Mouse (Mus musculus): ENCODE results near the gene Depdc1a. TPM values are rescaled to one million over a fixed set of nuclear protein-coding genes. Genes with fewer than 3 reads are reported as not detected.
"Not testable (repeated sequence)": the region's sequence is repeated elsewhere in the genome, so short reads cannot be mapped to it uniquely, and the experiment has no call there.

Depdc1a gene
- not detected for total RNA-seq (2021)
- long read RNA-seq, experiment 1 = 0 reads
- long read RNA-seq, experiment 2 = 0 reads

DNA sequence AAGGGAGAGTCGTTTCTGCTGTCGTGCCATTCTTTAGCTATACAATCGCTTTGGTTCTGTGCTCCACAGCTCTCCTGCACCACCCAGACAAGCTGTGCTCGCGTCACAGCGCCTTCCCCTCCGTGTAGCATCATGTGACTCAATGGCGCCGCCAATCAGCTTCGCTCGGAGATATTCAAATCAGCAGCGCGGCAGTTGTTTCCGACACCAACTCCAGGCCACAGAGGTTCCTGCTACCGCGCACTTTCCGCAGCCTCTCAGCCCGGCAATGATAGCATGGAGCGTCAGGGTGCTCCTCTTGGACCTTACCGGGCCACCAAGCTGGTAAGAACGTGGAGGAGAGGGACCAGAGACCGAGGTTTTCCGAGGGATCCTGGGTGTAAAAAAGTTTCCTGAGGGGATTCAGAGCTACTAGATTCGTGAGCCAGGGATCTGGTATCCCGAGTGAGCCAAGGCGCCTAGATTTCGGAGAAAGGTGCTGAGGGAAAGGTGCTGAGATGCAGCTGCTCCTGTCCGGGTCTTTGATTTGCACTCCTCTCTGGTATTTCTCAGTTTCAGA lies at the start of gene Depdc1a:
Depdc1a (plus strand) TSS at position 191 of the 559 bp plus-strand sequence.
- DNase-seq (ENCODE audit: extremely low spot score in 1 of 2, low spot score in 2 of 2) = peak; percentile 87 to 88
- peak within 1 kb of the TSS; percentile 85 for H3K27ac ChIP-seq
- intact Hi-C loops (cut with DNase I) = no loop called here

DNA sequence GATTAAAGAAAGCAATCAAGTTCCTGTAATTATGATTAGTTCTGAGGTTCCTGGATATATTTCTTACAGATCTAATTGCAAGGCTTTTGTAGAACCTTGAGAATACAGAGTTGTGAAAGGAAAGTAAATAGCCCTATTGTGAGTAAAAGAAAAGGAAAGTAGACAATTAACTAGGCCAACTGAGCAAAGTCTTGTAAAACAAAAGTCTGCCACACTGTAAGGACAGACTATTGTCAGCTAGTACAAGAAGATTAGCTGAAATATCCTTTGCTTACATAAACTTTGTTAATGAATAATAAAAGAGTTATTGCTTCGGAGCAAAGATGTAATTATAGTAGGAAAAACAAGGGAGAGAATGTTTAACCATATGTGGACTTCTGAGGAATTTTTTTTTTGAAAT lies 25.2 kb upstream of the Depdc1a start:
- no peak for DNase-seq (ENCODE audit: extremely low spot score in 1 of 2, low spot score in 2 of 2)
- TF ChIP-seq CTCF (IDR thresholded peaks at IDR 0.05) = no peak
- H3K4me3 ChIP-seq = no peak overlapping the region
- H3K27ac ChIP-seq = no peak overlapping the region
- intact Hi-C loops (cut with DNase I) = no loop called here

More for the DNA sequence above, at the start of gene Depdc1a:
- peak within 1 kb of the TSS; percentile 63 for H3K4me3 ChIP-seq
- no peak for TF ChIP-seq CTCF (IDR thresholded peaks at IDR 0.05)

DNA sequence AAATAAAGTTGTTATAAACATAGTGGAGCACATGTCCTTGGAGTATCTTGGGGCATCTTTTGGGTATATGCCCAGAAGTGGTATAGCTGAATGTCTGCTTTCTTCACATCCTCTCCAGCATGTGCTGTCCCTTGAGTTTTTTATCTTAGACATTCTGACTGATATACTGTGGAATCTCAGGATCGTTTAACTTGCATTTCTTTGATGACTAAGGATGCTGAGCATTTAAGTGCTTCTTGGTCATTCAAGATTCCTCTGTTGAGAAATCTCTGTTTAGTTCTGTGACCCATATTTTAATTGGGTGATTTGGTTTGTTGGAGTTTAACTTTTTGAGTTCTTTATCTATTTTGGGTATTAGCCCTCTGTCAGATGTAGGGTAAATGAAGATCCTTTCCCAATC lies 19.8 kb upstream of the Depdc1a start:
- no peak overlapping the region for H3K4me3 ChIP-seq
- TF ChIP-seq CTCF (IDR thresholded peaks at IDR 0.05) = no peak
- intact Hi-C loops (cut with DNase I) = no loop called here
- no peak overlapping the region for H3K27ac ChIP-seq
- no peak for DNase-seq (ENCODE audit: extremely low spot score in 1 of 2, low spot score in 2 of 2)

DNA sequence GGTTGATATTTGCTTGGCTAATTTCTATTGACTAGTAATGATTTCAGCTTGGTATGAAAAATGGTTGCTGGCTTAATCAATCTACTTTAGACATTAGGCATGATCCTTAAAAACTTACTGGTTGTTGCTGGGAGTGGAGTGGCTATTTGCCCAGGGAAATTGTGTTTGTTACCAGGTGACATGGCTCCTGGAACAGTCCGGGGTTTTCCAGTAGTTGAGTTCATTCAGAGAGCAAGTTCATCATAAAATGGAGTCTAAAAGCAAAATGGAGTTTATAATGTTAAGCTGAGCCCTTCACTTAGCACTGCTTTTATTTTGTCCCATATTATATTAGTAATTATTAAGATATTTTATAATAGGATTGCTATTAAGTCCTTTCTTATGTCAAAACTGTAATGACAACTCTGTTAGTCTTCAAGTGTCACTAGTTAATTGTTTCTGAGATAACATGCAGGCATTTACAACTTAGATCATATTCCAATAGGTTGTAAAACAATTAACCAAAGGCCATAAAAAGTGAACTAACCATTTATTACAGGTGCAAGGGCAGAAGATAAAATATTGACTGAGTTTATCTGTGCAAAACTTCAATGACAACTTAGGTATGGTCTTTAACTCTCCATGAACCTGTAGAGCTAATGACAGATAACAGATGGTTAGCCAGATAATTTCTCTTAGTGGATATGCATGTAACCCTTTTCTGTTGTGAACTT lies 17.8 kb upstream of the Depdc1a start:
- TF ChIP-seq CTCF (IDR thresholded peaks at IDR 0.05) = no peak
- no peak overlapping the region for H3K4me3 ChIP-seq
- DNase-seq (ENCODE audit: extremely low spot score in 1 of 2, low spot score in 2 of 2) = no peak
- intact Hi-C loops (cut with DNase I) = no loop called here
- H3K27ac ChIP-seq = no peak overlapping the region

DNA sequence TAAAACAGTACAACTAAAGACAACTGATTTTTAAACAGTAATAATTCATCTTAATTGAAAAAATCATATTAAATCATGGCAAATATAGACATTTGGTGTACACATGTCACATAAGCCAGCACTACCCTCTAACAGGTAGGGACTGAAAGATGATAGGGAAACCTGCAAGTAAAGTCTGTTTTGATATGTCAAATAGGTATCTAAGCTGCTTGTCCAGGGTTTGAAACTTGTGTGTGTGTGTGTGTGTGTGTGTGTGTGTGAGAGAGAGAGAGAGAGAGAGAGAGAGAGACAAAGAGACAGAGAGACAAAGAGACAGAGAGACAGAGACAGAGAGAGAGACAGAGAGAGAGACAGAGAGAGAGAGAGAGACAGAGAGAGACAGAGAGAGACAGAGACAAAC lies 524 bp upstream of the Depdc1a start:
- DNase-seq (ENCODE audit: extremely low spot score in 1 of 2, low spot score in 2 of 2); intact Hi-C loops (cut with DNase I): not testable (repeated sequence)
- Histone ChIP-seq H3K27ac (peak overlapping the region; percentile 85), H3K4me3 (peak overlapping the region; percentile 63)

DNA sequence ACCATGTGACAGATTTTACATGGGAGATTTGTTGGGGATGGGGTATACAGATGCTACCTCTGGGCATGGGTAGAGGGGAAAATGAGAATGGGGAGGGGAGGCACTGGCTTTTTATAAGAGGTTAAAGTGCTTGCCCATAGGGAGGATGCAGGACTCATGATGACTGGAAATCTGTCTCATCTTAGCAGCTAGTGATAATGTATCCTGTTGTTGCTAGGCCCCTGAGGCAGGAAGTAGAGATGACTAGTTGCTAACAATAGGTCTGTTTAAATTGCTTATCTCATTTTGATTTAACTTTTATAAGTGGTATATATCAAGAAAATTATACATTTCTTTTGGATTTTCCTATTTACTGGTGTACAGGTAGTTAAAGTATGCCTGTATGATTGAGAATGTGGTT lies 13.7 kb downstream of the Depdc1a start:
- no peak overlapping the region for H3K27ac ChIP-seq
- no peak overlapping the region for H3K4me3 ChIP-seq
- intact Hi-C loops (cut with DNase I) = no loop called here
- no peak for TF ChIP-seq CTCF (IDR thresholded peaks at IDR 0.05)
- no peak for DNase-seq (ENCODE audit: extremely low spot score in 1 of 2, low spot score in 2 of 2)

DNA sequence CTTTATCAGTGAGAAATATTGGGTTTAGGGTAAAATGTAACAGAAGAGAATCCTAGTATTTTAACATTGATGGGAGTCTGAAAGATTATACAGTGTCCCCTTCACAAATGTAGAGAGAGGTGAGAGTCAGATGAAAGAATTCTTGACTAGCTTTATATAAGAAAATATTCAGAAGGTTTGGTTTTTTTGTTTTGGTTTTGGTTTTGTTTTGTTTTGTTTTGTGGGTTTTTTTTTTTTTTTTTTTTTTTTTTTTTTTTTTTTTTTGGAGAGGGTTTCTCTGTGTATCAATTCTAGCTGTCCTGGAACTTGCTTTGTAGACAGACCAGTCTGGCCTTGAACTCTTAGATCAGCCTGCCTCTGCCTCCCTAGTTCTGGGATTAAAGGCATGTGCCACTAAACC lies 33.3 kb downstream of the Depdc1a start:
- intact Hi-C loops (cut with DNase I) = no loop called here
- no peak for TF ChIP-seq CTCF (IDR thresholded peaks at IDR 0.05)
- DNase-seq (ENCODE audit: extremely low spot score in 1 of 2, low spot score in 2 of 2) = no peak

DNA sequence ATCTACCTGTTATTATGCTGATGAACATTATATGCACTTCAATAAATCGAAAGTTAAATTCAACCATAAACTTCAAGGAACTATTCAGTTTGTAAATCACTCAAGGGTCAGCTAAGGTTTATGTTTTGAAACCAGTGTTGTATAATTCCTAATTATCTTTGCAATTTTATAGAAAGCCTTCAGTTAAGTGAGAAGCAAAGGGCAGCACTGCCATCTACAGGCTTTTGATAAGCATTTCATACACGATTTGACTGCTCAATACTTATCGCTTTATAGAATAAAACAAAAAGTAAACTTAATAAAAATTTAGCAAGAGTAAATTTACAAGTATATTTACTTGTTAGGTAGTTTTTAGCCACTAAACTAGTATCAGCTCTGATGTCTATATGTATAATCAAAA lies 53.1 kb downstream of the Depdc1a start:
- H3K27ac ChIP-seq = no peak overlapping the region
- intact Hi-C loops (cut with DNase I) = loop anchor here (5.0 to 10.0 kb wide), 3 partner anchors 1334 to 1986 kb away; no protein-coding TSS in a partner anchor
- DNase-seq (ENCODE audit: extremely low spot score in 1 of 2, low spot score in 2 of 2) = peak; percentile 14 to 26
- TF ChIP-seq CTCF (IDR thresholded peaks at IDR 0.05) = peak; percentile 77
- H3K4me3 ChIP-seq = no peak overlapping the region

More for the DNA sequence above, 33.3 kb downstream of the Depdc1a start:
- no peak overlapping the region for H3K4me3 ChIP-seq
- no peak overlapping the region for H3K27ac ChIP-seq

DNA sequence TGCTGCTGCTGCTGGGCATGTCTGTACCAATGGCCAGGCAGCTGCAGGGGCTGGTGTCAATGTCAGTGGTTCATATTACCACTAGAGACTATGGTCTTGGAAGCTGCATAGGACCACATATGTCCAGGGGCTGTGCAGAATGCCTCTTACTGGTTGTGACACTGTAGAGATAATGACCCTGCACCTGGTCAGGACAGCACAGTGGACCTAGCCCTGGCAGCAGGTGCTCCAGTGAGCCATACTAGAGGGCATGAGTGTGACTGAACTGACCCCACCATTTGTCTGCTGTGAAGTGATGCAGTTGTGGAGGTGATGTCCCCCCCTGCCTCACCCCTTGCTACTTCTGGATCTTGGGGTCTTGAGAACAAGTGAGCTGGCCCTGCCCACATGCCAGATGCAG lies 55.0 kb downstream of the Depdc1a start:
- no peak overlapping the region for H3K27ac ChIP-seq
- intact Hi-C loops (cut with DNase I) = no loop called here
- DNase-seq (ENCODE audit: extremely low spot score in 1 of 2, low spot score in 2 of 2) = no peak
- no peak overlapping the region for H3K4me3 ChIP-seq
- no peak for TF ChIP-seq CTCF (IDR thresholded peaks at IDR 0.05)

Other genes with a start within 250 kb of the Depdc1a start
- under 1 TPM; 0.70 to 0.96 TPM for gene Rpe65, start 103.7 kb downstream of the Depdc1a start, total RNA-seq (2021)

All from left cerebral cortex, adult 2 months (tissue).